Comparison of ENCODE assay signal across 10 mouse cellular contexts in genomic region chr8:122697586-122697985, GRCm38 (mm10). TPM values are rescaled to one million over a fixed set of nuclear protein-coding genes. Genes with fewer than 3 reads are reported as not detected.
DNase-seq lines count a peak whose midpoint lies in the region; ATAC-seq and TF ChIP-seq lines count a peak whose summit lies in the region.
"Had no signal": no experiment of that assay in that cellular context is flagged by ENCODE, and none has a peak within 500 bp of the region (broad histone marks: within the 10 kb centered on the region; RNA-seq: fewer than 3 reads in every experiment).

No protein-coding gene starts in this region.

- no peaks in the 10 kb centered on the region for H3K79me2 ChIP-seq in heart, adult 2 months (replicated peaks; ENCODE audit: control insufficient read depth, insufficient read depth, low read length)

- no peak for DNase-seq in heart, adult 2 months
- DNase-seq in heart, postnatal 14 days, result no peak
- no peak for DNase-seq in lung, postnatal 4 days
- DNase-seq in embryonic facial prominence, embryonic 14.5 days (ENCODE audit: low spot score), result no peak
- no peak for DNase-seq in cerebellum, adult 11 months
- DNase-seq in urinary bladder, adult 18-20 months (ENCODE audit: low spot score in 2 of 2), result no peak

- no peak for TF ChIP-seq CTCF in heart, adult 2 months (IDR thresholded peaks at IDR 0.05)
- no peak for TF ChIP-seq CTCF in small intestine, adult 2 months (IDR thresholded peaks at IDR 0.05; ENCODE audit: extremely low read depth, insufficient read length, insufficient replicate concordance, low read depth, low read length)

- no peaks in the 10 kb centered on the region for H3K36me3 ChIP-seq in heart, adult 2 months (ENCODE audit: control insufficient read depth, insufficient read depth, low read length)
- H3K36me3 ChIP-seq in lung, embryonic 15.5 days, result no peaks in the 10 kb centered on the region
- H3K36me3 ChIP-seq in embryonic facial prominence, embryonic 14.5 days (ENCODE audit: control insufficient read depth, insufficient read depth, low read length), result no peaks in the 10 kb centered on the region
- H3K36me3 ChIP-seq in small intestine, adult 2 months (ENCODE audit: control insufficient read depth, insufficient read depth, low read length), result no peaks in the 10 kb centered on the region
- H3K36me3 ChIP-seq: midbrain, embryonic 15.5 days had no signal

- H3K4me2 ChIP-seq in lung, embryonic 15.5 days, result no peak overlapping the region
- 0 out of 2 replicates have a peak overlapping the region, but pooled peaks have one; percentile 6 for H3K4me2 ChIP-seq in embryonic facial prominence, embryonic 14.5 days (ENCODE audit: low read depth, low read length)
- H3K4me2 ChIP-seq: midbrain, embryonic 15.5 days had no signal

- no peak overlapping the region for H3K9ac ChIP-seq in heart, adult 2 months (ENCODE audit: low read depth, low read length)
- H3K9ac ChIP-seq in lung, embryonic 15.5 days, result no peak overlapping the region
- H3K9ac ChIP-seq in embryonic facial prominence, embryonic 14.5 days (ENCODE audit: low read depth, low read length), result no peak overlapping the region
- H3K9ac ChIP-seq: midbrain, embryonic 15.5 days had no signal

- intact Hi-C loops in heart, adult 2 months (cut with DNase I), result loop anchor here (2.0 to 5.0 kb wide), 3 partner anchors 17 to 75 kb away; partner anchors contain the start of gene Pabpn1l
- intact Hi-C loops in heart, postnatal 14 days (cut with DNase I), result no loop called here

- no peaks in the 10 kb centered on the region for H3K27me3 ChIP-seq in heart, adult 2 months (ENCODE audit: control insufficient read depth, insufficient read depth, low read length)
- no peaks in the 10 kb centered on the region for H3K27me3 ChIP-seq in lung, embryonic 15.5 days
- H3K27me3 ChIP-seq in embryonic facial prominence, embryonic 14.5 days (replicated peaks; ENCODE audit: control insufficient read depth, insufficient read depth, low read length), result no peaks in the 10 kb centered on the region; the same call in 1 of the 2 replicates
- no peaks in the 10 kb centered on the region for H3K27me3 ChIP-seq in small intestine, adult 2 months (ENCODE audit: control insufficient read depth, insufficient read depth, low read length)
- H3K27me3 ChIP-seq: midbrain, embryonic 15.5 days had no signal

- peaks cover 32% of the 10 kb centered on the region for H3K4me1 ChIP-seq in heart, adult 2 months (ENCODE audit: control insufficient read depth, insufficient read depth, low read length)
- H3K4me1 ChIP-seq in lung, embryonic 15.5 days, result peaks cover 8% of the 10 kb centered on the region; the same call in 1 of the 2 replicates
- no peaks in the 10 kb centered on the region for H3K4me1 ChIP-seq in embryonic facial prominence, embryonic 14.5 days (ENCODE audit: control insufficient read depth, insufficient read depth, low read length)
- peaks cover 7% of the 10 kb centered on the region for H3K4me1 ChIP-seq in small intestine, adult 2 months (ENCODE audit: control insufficient read depth, insufficient read depth, insufficient read length, low read length)
- H3K4me1 ChIP-seq: midbrain, embryonic 15.5 days had no signal

- no peak for TF ChIP-seq POLR2A in heart, adult 2 months (IDR thresholded peaks at IDR 0.05; ENCODE audit: insufficient read depth, low read depth, low read length)
- TF ChIP-seq POLR2A in small intestine, adult 2 months (IDR thresholded peaks at IDR 0.05; ENCODE audit: low read depth, low read length), result no peak

- ATAC-seq in lung, embryonic 15.5 days (ENCODE audit: borderline replicate concordance, extremely low read depth, low FRiP score, low TSS enrichment), result no peak
- no peak for ATAC-seq in embryonic facial prominence, embryonic 14.5 days (ENCODE audit: low read depth)
- ATAC-seq: forebrain, embryonic 14.5 days; midbrain, embryonic 15.5 days had no signal

- no peaks in the 10 kb centered on the region for H3K9me3 ChIP-seq in lung, embryonic 15.5 days
- no peaks in the 10 kb centered on the region for H3K9me3 ChIP-seq in embryonic facial prominence, embryonic 14.5 days (ENCODE audit: control insufficient read depth, low read length)
- H3K9me3 ChIP-seq: midbrain, embryonic 15.5 days had no signal

- no peak for TF ChIP-seq EP300 in heart, adult 2 months (IDR thresholded peaks at IDR 0.05; ENCODE audit: insufficient read depth, low read depth, low read length)

- 56% methylated on average over 6 of the region's 6 CpGs for WGBS in heart, adult 2 months
- 68% methylated on average over 6 of the region's 6 CpGs for WGBS in lung, embryonic 15.5 days
- 80% methylated on average over 6 of the region's 6 CpGs for WGBS in embryonic facial prominence, embryonic 14.5 days
- 79% methylated on average over 6 of the region's 6 CpGs for WGBS in small intestine, adult 2 months

- H3K4me3 ChIP-seq in heart, adult 2 months, result no peak overlapping the region
- peak overlapping the region; percentile 2; the same call in 1 of the 2 replicates for H3K4me3 ChIP-seq in lung, embryonic 15.5 days
- H3K4me3 ChIP-seq in embryonic facial prominence, embryonic 14.5 days (ENCODE audit: low read depth, low read length), result no peak overlapping the region
- H3K4me3 ChIP-seq in small intestine, adult 2 months (ENCODE audit: low read depth, low read length), result peak overlapping the region; percentile 49
- H3K4me3 ChIP-seq: midbrain, embryonic 15.5 days had no signal

- H3K27ac ChIP-seq in heart, adult 2 months, result peak overlapping the region; percentile 20
- no peak overlapping the region for H3K27ac ChIP-seq in lung, embryonic 15.5 days
- no peak overlapping the region for H3K27ac ChIP-seq in embryonic facial prominence, embryonic 14.5 days (replicated peaks; ENCODE audit: low read depth, low read length)
- peak overlapping the region; percentile 4; the same call in 1 of the 2 replicates for H3K27ac ChIP-seq in small intestine, adult 2 months (ENCODE audit: insufficient read depth, low read depth, low read length)
- H3K27ac ChIP-seq: midbrain, embryonic 15.5 days had no signal

RNA-seq across cellular contexts. Expression of gene Cbfa2t3, which starts 1.3 kb away (rescaled TPM):
- total RNA-seq in heart, adult 2 months (2021), result 10 to 100 TPM; 21.8 to 22.3 TPM
- 10.2 and 10.9 TPM in 2 replicates for polyA plus RNA-seq in heart, adult 2 months (2012; rRNA removed)
- 10 to 100 TPM; 22.1 to 25.3 TPM for total RNA-seq in heart, postnatal 14 days (2021)
- polyA plus RNA-seq in lung, embryonic 15.5 days (2015; fragmentation: Nextera tagmentation; extraction: Ambion mirVana), result 4.8 and 5.4 TPM in 2 replicates
- 7.2 and 8.1 TPM in 2 replicates for polyA plus RNA-seq in embryonic facial prominence, embryonic 14.5 days (2014; fragmentation: Nextera tagmentation; extraction: Ambion mirVana)
- polyA plus RNA-seq in small intestine, adult 2 months (2012; rRNA removed), result 12.4 and 14.8 TPM in 2 replicates

Comparison
In these comparisons a context has a peak if more than half of its experiments do, and no peak if none do; other contexts are left out.
1. H3K27ac ChIP-seq: peak in heart, adult 2 months (single experiment) and small intestine, adult 2 months (single experiment); none in lung, embryonic 15.5 days (single experiment) and embryonic facial prominence, embryonic 14.5 days (single experiment).
2. H3K4me3 ChIP-seq: peak in lung, embryonic 15.5 days (single experiment) and small intestine, adult 2 months (single experiment); none in heart, adult 2 months (single experiment) and embryonic facial prominence, embryonic 14.5 days (single experiment).